ENCODE assay signal across 9 mouse cellular contexts in genomic region chr10:19578409-19578986, GRCm38 (mm10). TPM values are rescaled to one million over a fixed set of nuclear protein-coding genes. Genes with fewer than 3 reads are reported as not detected.
DNase-seq lines count a peak whose midpoint lies in the region; ATAC-seq lines count a peak whose summit lies in the region.
"Had no signal": no experiment of that assay in that cellular context is flagged by ENCODE, and none has a peak within 500 bp of the region (broad histone marks: within the 10 kb centered on the region; RNA-seq: fewer than 3 reads in every experiment).

No protein-coding gene starts in this region.

- no peaks in the 10 kb centered on the region for H3K36me3 ChIP-seq in kidney, embryonic 15.5 days
- H3K36me3 ChIP-seq: midbrain, embryonic 12.5 days had no signal

- no peak overlapping the region for H3K9ac ChIP-seq in kidney, embryonic 15.5 days
- H3K9ac ChIP-seq: midbrain, embryonic 12.5 days had no signal

- no peak for ATAC-seq in kidney, embryonic 15.5 days (replicated peaks; ENCODE audit: low FRiP score)

- H3K27ac ChIP-seq in kidney, embryonic 15.5 days, result no peak overlapping the region
- H3K27ac ChIP-seq: midbrain, embryonic 12.5 days had no signal

- intact Hi-C loops in left cerebral cortex, postnatal 4 days (cut with DNase I), result no loop called here
- intact Hi-C loops in heart, postnatal 25 days (cut with DNase I), result no loop called here

- no peak overlapping the region for H3K4me3 ChIP-seq in kidney, embryonic 15.5 days (replicated peaks)
- H3K4me3 ChIP-seq: midbrain, embryonic 12.5 days had no signal

- 69% methylated on average over 9 of the region's 9 CpGs for WGBS in kidney, embryonic 15.5 days

- H3K4me1 ChIP-seq in kidney, embryonic 15.5 days, result no peaks in the 10 kb centered on the region
- H3K4me1 ChIP-seq: midbrain, embryonic 12.5 days had no signal

- no peak overlapping the region for H3K4me2 ChIP-seq in kidney, embryonic 15.5 days
- H3K4me2 ChIP-seq: midbrain, embryonic 12.5 days had no signal

- H3K27me3 ChIP-seq in kidney, embryonic 15.5 days, result no peaks in the 10 kb centered on the region
- H3K27me3 ChIP-seq: midbrain, embryonic 12.5 days had no signal

- no peaks in the 10 kb centered on the region for H3K9me3 ChIP-seq in kidney, embryonic 15.5 days (replicated peaks)
- H3K9me3 ChIP-seq: midbrain, embryonic 12.5 days had no signal

- peak; percentile 54 for DNase-seq in adrenal gland, postnatal 10 days
- no peak for DNase-seq in adrenal gland, adult 8-10 months
- DNase-seq in kidney, postnatal 14 days, result peak; percentile 47
- DNase-seq in adrenal gland, postnatal 14 days, result peak; percentile 51
- peak; percentile 53 for DNase-seq in left cerebral cortex, postnatal 4 days
- DNase-seq in urinary bladder, postnatal 25 days (ENCODE audit: low spot score), result no peak
- DNase-seq in heart, postnatal 25 days (ENCODE audit: low spot score), result no peak

RNA-seq across cellular contexts. Expression of gene Ifngr1, which starts 13.3 kb away (rescaled TPM):
- 10 to 100 TPM; 60.2 to 87.8 TPM for total RNA-seq in adrenal gland, postnatal 10 days (2021)
- total RNA-seq in adrenal gland, adult 8-10 months (2022), result 10 to 100 TPM; 43.5 to 57.9 (median 51.5) TPM
- polyA plus RNA-seq in kidney, embryonic 15.5 days (2015; fragmentation: Nextera tagmentation; extraction: Ambion mirVana), result 54.0 and 58.1 TPM in 2 replicates
- 69.0 and 96.6 TPM in 2 replicates for total RNA-seq in adrenal gland, postnatal 14 days (2021)
- total RNA-seq in left cerebral cortex, postnatal 4 days (2021), result 10 to 100 TPM; 12.4 to 12.5 TPM
- 10 to 100 TPM; 45.4 to 53.7 TPM for total RNA-seq in heart, postnatal 25 days (2021)

RNA-seq across cellular contexts. Expression of gene Il22ra2, which starts 43.3 kb away (rescaled TPM):
- total RNA-seq in adrenal gland, postnatal 10 days (2021), result under 1 TPM; 0.18 to 0.48 TPM
- total RNA-seq in adrenal gland, adult 8-10 months (2022), result not detected
- not detected in 2 replicates for polyA plus RNA-seq in kidney, embryonic 15.5 days (2015; fragmentation: Nextera tagmentation; extraction: Ambion mirVana)
- 0.19 and 1.5 TPM in 2 replicates for total RNA-seq in adrenal gland, postnatal 14 days (2021)
- not detected for total RNA-seq in left cerebral cortex, postnatal 4 days (2021)
- not detected for total RNA-seq in heart, postnatal 25 days (2021)
- polyA plus RNA-seq: midbrain, embryonic 12.5 days had no signal

Comparison
In these comparisons a context has a peak if more than half of its experiments do, and no peak if none do; other contexts are left out.
1. DNase-seq: peak in adrenal gland, postnatal 10 days (single experiment), kidney, postnatal 14 days (single experiment), adrenal gland, postnatal 14 days (single experiment) and left cerebral cortex, postnatal 4 days (single experiment); none in adrenal gland, adult 8-10 months (single experiment), urinary bladder, postnatal 25 days (single experiment) and heart, postnatal 25 days (single experiment).